Mouse (Mus musculus) neural tube, embryonic 13.5 days (tissue): ENCODE measurements around the gene Cilp. TPM values are rescaled to one million over a fixed set of nuclear protein-coding genes. Genes with fewer than 3 reads are reported as not detected.

Experiments
- ATAC-seq: fragments of 200-750 bp; cut with Nextera tagmentation; 2 replicates; pipeline ENCODE4 v1.8.0; 2017; ENCODE audit warnings: low read depth, mild to moderate bottlenecking, moderate TSS enrichment, moderate library complexity
- H3K27ac ChIP-seq: fragments of 300-500 bp; sonication (generic); replicated peaks from 2 replicates; pipeline ENCODE4 v1.5.1; 2015; ENCODE audit warnings: moderate library complexity, mild to moderate bottlenecking, inconsistent platforms
- H3K27me3 ChIP-seq: fragments of 300-500 bp; sonication (generic); 2 replicates; pipeline ENCODE4 v1.6.1; 2015; ENCODE audit warnings: mild to moderate bottlenecking, inconsistent platforms
- H3K36me3 ChIP-seq: fragments of 300-500 bp; sonication (generic); 2 replicates; pipeline ENCODE4 v1.6.1; 2015; ENCODE audit warnings: mild to moderate bottlenecking, inconsistent platforms
- H3K4me1 ChIP-seq: fragments of 300-500 bp; sonication (generic); replicated peaks from 2 replicates; pipeline ENCODE4 v1.6.1; 2015; ENCODE audit warnings: inconsistent platforms
- H3K4me2 ChIP-seq: fragments of 300-500 bp; sonication (generic); 2 replicates; pipeline ENCODE4 v1.6.1; 2015; ENCODE audit warnings: inconsistent platforms, mild to moderate bottlenecking, moderate library complexity
- H3K4me3 ChIP-seq: fragments of 300-500 bp; sonication (generic); 2 replicates; pipeline ENCODE4 v1.5.1; 2015; ENCODE audit warnings: mild to moderate bottlenecking, inconsistent platforms
- H3K9ac ChIP-seq: fragments of 300-500 bp; sonication (generic); 2 replicates; pipeline ENCODE4 v1.6.1; 2015; ENCODE audit warnings: moderate library complexity, mild to moderate bottlenecking, inconsistent platforms
- H3K9me3 ChIP-seq: fragments of 300-500 bp; sonication (generic); 2 replicates; pipeline ENCODE4 v1.6.1; 2016; ENCODE audit warnings: inconsistent platforms
- WGBS: fragments of 180-500 bp; shearing (Covaris S2); methylation state at CpG from one replicate; pipeline ENCODE4 v1.1.7; 2015; 5-methylcytosine and 5-hydroxymethylcytosine counted together
- polyA plus RNA-seq: library from polyadenylated mRNA; unstranded; fragments of >200 nt; fragmentation: Nextera tagmentation; extraction: Ambion mirVana; gene quantifications from 2 replicates; pipeline ENCODE4 v1.2.1, GENCODE M21; 2015

Gene Cilp
- polyA plus RNA-seq, 1 experiment from 2014 or later, result 0.53 TPM

DNA sequence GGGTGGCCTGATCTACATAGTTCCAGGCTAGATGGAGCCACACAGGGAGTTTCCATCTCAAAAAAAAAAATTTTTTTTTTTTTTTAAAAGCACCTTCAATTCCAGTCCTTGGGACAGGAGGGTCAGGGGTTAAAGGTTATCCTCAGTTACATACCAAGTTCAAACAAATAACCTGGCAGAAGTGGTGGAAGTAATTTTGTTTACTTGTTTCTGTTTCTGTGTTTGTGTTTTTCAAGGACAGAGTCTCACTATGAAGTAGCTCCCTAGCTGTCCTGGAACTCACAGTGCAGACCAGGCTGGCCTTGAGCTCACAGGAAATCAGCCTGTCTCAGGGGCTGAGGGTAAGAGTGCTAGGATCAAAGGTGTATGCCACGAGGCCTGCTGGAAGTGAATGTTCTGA lies 29.4 kb upstream of the Cilp start:
- H3K4me2 ChIP-seq, result no peak overlapping the region
- H3K4me1 ChIP-seq, result peaks cover 35% of the 10 kb centered on the region
- WGBS, result 38% methylated on average over 1 of the region's 1 CpGs
- H3K27ac ChIP-seq, result no peak overlapping the region
- H3K9me3 ChIP-seq, result no peaks in the 10 kb centered on the region
- H3K27me3 ChIP-seq, result no peaks in the 10 kb centered on the region
- no peak for ATAC-seq
- no peak overlapping the region for H3K9ac ChIP-seq
- H3K36me3 ChIP-seq, result 0 out of 2 replicates have a peak, but pooled peaks cover 9% of the 10 kb centered on the region
- H3K4me3 ChIP-seq, result no peak overlapping the region

DNA sequence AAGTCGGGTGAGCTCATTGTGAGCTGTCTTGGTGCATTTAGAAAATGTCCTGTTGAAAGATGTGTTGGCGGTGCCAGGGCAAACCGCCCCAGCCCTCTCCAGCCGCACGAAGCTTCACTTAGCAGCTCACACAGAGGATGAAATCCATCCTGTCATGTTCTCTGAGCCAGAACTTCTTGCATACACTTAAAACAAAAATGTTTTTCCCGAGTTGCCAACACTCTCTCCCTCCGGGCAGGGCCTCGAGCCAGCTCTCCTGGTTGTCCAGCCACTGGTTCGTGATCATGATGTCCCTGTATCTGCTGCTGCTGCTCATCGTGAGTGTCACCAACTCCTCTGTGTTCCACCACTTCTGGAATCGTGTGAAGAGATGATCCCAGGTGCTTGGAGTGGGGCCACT lies 27.4 kb upstream of the Cilp start:
- Histone ChIP-seq H3K27ac (peak overlapping the region; percentile 64; the same call in 1 of the 2 replicates), H3K4me2 (no peak overlapping the region), H3K27me3 (no peaks in the 10 kb centered on the region), H3K9ac (no peak overlapping the region), H3K4me1 (peaks cover 24% of the 10 kb centered on the region), H3K36me3 (0 out of 2 replicates have a peak, but pooled peaks cover 9% of the 10 kb centered on the region), H3K4me3 (no peak overlapping the region), H3K9me3 (no peaks in the 10 kb centered on the region)
- ATAC-seq, result no peak
- 73% methylated on average over 11 of the region's 11 CpGs for WGBS

DNA sequence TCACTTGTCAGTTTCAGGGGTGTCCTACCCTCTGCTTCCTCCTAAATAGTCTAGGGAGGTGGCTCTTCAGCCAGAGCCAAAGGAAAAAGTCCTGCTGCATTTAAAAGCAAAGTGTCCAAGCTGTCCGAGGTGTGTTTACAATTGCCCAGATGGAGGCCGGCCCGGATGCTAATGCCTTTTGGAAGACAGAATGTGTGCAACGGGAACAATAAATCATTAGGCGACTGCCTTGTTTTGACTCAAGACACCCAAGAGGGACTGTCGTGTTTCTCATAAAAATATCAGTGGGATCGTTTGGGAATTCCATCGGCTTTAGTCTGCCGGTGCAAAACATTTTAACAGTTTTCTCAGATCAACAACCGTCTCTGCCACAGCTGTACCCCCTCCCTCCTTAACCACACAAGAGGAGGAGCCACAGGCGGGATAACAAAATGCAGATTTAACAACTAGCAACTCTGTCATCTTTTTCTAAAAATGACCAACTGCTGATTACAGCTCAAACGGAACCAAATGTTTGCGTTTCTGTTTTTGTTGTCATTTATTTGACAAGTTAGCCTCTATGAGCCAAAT lies 26.7 kb upstream of the Cilp start:
- H3K9me3 ChIP-seq, result no peaks in the 10 kb centered on the region
- peak overlapping the region; percentile 64 for H3K27ac ChIP-seq
- no peak overlapping the region for H3K9ac ChIP-seq
- 0 out of 2 replicates have a peak, but pooled peaks cover 9% of the 10 kb centered on the region for H3K36me3 ChIP-seq
- H3K27me3 ChIP-seq, result no peaks in the 10 kb centered on the region
- peaks cover 31% of the 10 kb centered on the region for H3K4me1 ChIP-seq
- no peak overlapping the region for H3K4me2 ChIP-seq
- 25% methylated on average over 13 of the region's 13 CpGs for WGBS
- ATAC-seq, result no peak
- no peak overlapping the region for H3K4me3 ChIP-seq

DNA sequence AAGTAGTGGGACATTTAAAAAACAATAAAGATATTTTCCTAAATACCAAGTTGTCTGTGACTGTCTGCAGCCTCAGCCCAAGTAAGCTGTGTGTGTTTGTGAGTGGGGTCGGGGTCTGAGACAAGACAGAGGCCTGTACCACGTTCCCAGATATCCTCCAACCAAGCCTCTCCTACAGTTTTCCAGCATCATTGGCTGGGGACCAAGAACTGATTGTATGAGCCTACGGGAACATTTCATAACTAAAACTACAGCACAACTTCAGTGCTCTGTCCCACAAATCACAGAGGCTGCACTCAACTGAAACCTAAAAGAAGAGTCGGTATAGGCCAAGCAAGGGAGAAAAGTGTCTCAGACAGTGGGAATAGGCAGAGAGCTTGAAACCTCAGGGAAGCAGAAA lies 25.8 kb upstream of the Cilp start:
- Histone ChIP-seq H3K9ac (no peak overlapping the region), H3K27me3 (no peaks in the 10 kb centered on the region), H3K27ac (0 out of 2 replicates have a peak overlapping the region, but pooled peaks have one; percentile 18), H3K36me3 (0 out of 2 replicates have a peak, but pooled peaks cover 5% of the 10 kb centered on the region), H3K9me3 (no peaks in the 10 kb centered on the region), H3K4me1 (peaks cover 40% of the 10 kb centered on the region), H3K4me3 (no peak overlapping the region), H3K4me2 (no peak overlapping the region)
- ATAC-seq, result no peak
- WGBS, result 89% methylated on average over 4 of the region's 4 CpGs

DNA sequence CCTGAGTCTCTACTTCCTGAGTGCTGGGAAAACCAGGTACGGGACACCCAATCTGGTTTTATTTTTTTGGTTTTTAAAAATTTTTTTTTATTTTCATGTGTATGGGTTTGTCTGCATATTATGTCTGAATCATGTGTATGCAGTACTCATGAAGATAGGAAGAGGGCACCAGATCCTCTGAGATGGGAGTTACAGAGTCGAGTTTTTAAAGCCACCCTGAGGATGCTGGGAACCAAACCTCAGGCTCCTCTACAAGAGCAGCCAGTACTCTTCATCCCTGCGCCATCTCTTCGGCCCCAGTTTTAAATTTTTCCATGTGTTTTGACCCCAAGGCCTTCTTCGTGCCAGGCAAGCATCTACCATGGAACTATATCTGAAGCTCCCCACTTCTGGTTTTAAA lies 25.2 kb upstream of the Cilp start:
- H3K4me3 ChIP-seq, result no peak overlapping the region
- ATAC-seq, result no peak
- H3K27ac ChIP-seq, result no peak overlapping the region
- H3K9ac ChIP-seq, result no peak overlapping the region
- H3K36me3 ChIP-seq, result 0 out of 2 replicates have a peak, but pooled peaks cover 5% of the 10 kb centered on the region
- peaks cover 43% of the 10 kb centered on the region for H3K4me1 ChIP-seq
- H3K27me3 ChIP-seq, result no peaks in the 10 kb centered on the region
- WGBS, result 94% methylated on average over 5 of the region's 5 CpGs
- H3K9me3 ChIP-seq, result no peaks in the 10 kb centered on the region
- no peak overlapping the region for H3K4me2 ChIP-seq

DNA sequence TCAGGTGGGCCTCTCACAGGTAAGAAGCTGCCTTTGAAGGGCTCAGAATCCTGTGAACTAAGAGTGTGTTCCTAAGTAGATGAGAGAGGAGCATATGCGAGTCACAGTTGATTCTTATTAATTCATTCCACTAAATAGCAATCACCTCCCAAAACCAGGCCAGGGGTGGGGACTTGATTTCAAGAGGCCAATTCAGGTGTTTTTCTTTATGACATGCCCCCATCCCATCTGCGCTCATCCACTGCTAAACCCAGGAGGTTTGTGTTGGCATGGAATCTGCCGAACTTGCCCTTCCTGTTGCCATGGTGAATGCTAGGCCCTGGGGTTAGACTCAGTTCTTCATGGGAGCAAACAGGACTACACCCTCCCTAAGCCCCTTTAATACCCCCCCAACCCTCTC lies 24.4 kb upstream of the Cilp start:
- Histone ChIP-seq H3K27me3 (no peaks in the 10 kb centered on the region), H3K4me3 (no peak overlapping the region), H3K36me3 (0 out of 2 replicates have a peak, but pooled peaks cover 5% of the 10 kb centered on the region), H3K9me3 (no peaks in the 10 kb centered on the region), H3K27ac (no peak overlapping the region), H3K4me2 (no peak overlapping the region), H3K9ac (no peak overlapping the region), H3K4me1 (peaks cover 43% of the 10 kb centered on the region)
- 69% methylated on average over 3 of the region's 3 CpGs for WGBS
- no peak for ATAC-seq

DNA sequence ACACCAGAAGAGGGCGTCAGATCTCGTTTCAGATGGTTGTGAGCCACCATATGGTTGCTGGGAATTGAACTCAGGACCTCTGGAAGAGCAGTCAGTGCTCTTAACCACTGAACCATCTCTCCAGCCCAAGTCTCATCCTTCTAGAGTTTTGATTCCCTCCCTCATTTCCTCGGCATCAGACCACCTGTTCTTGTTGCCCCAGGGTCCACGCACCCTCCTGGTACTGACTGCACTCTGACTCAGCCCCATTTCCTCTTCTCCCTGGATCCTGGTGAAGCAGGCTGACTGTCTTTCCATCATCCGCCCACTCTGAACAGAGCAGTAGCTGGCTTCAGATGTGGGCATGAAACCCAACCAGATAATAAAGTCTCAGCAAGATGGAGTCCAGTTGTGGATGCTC lies 23.0 kb upstream of the Cilp start:
- no peaks in the 10 kb centered on the region for H3K27me3 ChIP-seq
- H3K36me3 ChIP-seq, result no peaks in the 10 kb centered on the region
- peaks cover 43% of the 10 kb centered on the region for H3K4me1 ChIP-seq
- H3K4me3 ChIP-seq, result no peak overlapping the region
- no peak overlapping the region for H3K27ac ChIP-seq
- H3K9me3 ChIP-seq, result no peaks in the 10 kb centered on the region
- no peak for ATAC-seq
- WGBS, result 75% methylated on average over 5 of the region's 5 CpGs
- no peak overlapping the region for H3K9ac ChIP-seq
- H3K4me2 ChIP-seq, result no peak overlapping the region

DNA sequence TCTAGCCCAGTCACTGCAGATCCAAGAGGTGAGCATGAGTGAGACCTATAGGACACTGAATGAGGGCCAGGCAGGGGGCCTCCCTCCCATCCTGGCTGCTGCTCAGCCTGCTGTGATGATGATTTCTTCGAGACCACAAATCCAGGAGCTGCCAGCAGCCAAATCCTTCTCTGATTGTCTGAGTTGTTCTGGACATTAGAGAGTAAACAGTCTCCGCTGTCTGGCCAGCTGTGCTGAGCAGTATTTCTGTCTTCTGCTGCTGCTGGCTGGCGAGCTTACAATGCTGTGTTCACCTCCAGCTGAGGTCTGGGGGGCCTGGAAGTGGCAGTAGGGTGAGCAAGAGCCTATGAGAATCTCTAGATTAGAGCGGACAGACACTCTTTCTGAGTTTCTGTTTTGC lies 21.7 kb upstream of the Cilp start:
- H3K4me3 ChIP-seq, result no peak overlapping the region
- peak overlapping the region; percentile 18; the same call in 1 of the 2 replicates for H3K27ac ChIP-seq
- H3K27me3 ChIP-seq, result no peaks in the 10 kb centered on the region
- H3K4me2 ChIP-seq, result no peak overlapping the region
- ATAC-seq, result no peak
- no peaks in the 10 kb centered on the region for H3K9me3 ChIP-seq
- no peaks in the 10 kb centered on the region for H3K36me3 ChIP-seq
- H3K9ac ChIP-seq, result 0 out of 2 replicates have a peak overlapping the region, but pooled peaks have one; percentile 26
- 43% methylated on average over 4 of the region's 4 CpGs for WGBS
- peaks cover 36% of the 10 kb centered on the region for H3K4me1 ChIP-seq

DNA sequence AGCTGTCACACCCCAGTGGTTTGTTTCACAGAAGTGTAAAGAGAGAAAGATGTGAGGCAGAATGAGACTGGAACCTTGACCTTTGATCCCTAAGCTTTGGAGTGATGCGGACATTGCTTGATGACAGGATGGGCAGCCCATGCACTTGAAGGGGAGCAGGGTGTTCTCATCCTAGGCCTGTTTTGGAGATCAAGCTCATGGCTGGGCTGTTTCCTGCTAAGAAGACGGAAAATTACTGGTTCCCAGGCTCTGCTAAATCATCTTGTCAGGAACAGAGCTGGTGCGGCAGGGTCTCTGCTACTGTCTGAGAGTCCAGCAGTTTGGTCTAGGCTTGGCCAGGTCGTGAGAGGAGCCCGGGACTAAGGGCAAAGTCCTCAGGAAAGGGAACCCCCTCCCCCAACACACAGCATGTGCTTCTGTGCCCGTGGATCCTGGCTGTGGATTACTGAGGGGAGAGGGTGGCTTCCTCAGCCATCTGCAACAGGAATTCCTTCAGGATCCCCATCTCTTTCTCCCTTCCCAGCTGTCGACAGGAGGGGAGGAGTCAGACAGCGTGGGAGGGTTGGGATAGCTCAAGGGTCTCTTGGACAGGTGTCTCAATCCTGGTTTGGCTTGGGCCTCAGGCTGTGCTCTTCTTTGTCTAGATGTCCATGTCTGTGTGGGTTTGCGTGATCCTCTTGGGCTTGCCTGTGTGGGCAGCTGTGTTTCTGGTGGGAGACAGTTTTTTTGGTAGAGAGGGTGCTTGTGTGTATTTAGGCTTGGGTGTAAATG lies 20.8 kb upstream of the Cilp start:
- H3K27ac ChIP-seq, result 0 out of 2 replicates have a peak overlapping the region, but pooled peaks have one; percentile 9
- H3K9ac ChIP-seq, result 0 out of 2 replicates have a peak overlapping the region, but pooled peaks have one; percentile 8
- no peaks in the 10 kb centered on the region for H3K36me3 ChIP-seq
- ATAC-seq, result no peak
- H3K4me1 ChIP-seq, result peaks cover 27% of the 10 kb centered on the region
- H3K27me3 ChIP-seq, result no peaks in the 10 kb centered on the region
- H3K4me3 ChIP-seq, result no peak overlapping the region
- no peak overlapping the region for H3K4me2 ChIP-seq
- WGBS, result 52% methylated on average over 9 of the region's 9 CpGs
- H3K9me3 ChIP-seq, result no peaks in the 10 kb centered on the region

DNA sequence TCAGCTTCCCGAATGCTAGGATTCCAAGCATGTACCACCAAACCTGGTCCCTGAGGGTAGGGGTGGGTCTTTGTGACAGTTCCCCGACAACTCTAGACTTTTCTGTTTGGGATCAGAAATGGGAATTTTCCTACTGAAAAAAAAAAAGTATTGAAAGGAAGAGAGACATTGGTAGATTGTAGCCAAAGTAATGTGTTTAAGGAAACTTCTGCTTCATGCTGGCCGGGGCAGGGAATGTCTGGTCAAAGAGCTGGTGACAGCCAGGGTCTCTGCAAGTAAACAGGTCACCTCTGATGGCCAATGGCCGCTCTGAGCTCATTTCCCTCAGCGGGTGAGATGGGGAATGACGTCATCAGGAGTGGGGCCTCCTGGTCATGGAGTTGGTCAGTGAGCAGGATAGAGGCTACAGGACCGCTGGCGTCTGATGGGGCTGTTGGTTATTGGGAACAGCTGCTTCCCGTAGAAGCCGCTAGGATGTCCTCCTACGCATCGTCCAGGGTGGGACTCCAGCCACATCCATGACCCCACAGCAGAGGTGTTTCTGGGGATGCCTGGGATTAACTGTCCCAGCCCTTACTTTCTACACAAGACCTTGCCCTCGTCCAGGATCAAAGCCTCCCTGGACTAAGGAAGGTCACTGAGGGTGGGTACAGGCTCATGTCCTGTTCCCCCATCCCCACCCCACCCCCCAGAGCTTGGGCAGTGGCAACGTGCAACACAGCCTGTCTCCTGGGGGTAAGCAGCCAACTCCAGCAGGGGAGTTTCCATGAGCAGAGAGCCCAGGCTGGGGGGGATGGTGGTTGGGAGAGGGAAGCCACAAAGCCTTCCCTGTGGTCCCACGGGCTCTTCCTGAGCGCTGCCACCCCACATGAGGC lies 17.2 kb upstream of the Cilp start:
- no peak overlapping the region for H3K4me2 ChIP-seq
- WGBS, result 78% methylated on average over 16 of the region's 16 CpGs
- H3K4me3 ChIP-seq, result no peak overlapping the region
- H3K9ac ChIP-seq, result no peak overlapping the region
- ATAC-seq, result no peak
- H3K36me3 ChIP-seq, result no peaks in the 10 kb centered on the region
- no peaks in the 10 kb centered on the region for H3K9me3 ChIP-seq
- no peak overlapping the region for H3K27ac ChIP-seq
- no peaks in the 10 kb centered on the region for H3K27me3 ChIP-seq
- peaks cover 20% of the 10 kb centered on the region for H3K4me1 ChIP-seq

DNA sequence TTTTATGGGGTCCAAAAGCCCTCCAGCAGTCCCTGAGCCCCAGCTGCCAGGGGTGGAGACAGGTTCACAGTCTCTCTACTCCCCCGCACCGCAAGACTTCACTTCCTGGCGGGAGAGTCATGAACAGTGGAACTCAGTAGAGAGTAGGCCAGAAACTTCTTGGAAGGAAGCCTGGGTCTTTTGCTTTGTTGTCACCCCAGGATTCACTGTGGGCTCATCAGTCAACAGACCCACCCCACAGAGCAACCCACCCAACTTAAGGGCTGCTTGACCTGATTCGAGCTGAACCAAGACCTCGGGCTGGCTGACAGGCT lies 16.6 kb upstream of the Cilp start:
- 84% methylated on average over 5 of the region's 5 CpGs for WGBS
- H3K27ac ChIP-seq, result no peak overlapping the region
- no peaks in the 10 kb centered on the region for H3K9me3 ChIP-seq
- H3K27me3 ChIP-seq, result no peaks in the 10 kb centered on the region
- no peak overlapping the region for H3K4me3 ChIP-seq
- no peak overlapping the region for H3K4me2 ChIP-seq
- H3K4me1 ChIP-seq, result peaks cover 14% of the 10 kb centered on the region
- no peak overlapping the region for H3K9ac ChIP-seq
- no peaks in the 10 kb centered on the region for H3K36me3 ChIP-seq
- no peak for ATAC-seq

DNA sequence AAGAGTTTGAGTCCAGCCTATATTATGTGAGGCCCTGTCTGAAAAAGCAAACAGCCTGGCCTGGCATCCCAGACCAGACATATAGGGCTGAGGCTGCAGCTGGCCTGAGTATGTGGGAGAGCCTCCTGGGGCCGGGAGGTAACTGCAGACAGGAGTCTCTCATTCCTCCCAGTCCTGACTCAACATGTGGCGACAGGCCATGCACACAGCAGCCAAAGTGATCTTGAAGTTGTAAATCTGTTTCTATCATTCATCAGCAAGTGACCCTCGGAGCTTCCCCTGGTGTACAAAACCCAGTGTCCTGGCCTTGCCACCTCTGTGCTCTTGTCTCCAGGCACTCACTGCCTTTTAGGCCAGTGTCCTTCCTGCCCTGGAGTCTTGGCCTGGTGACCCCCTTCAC lies 13.0 kb upstream of the Cilp start:
- ATAC-seq, result no peak
- H3K9ac ChIP-seq, result no peak overlapping the region
- WGBS, result 63% methylated on average over 3 of the region's 3 CpGs

More for the DNA sequence above, 13.0 kb upstream of the Cilp start:
- Histone ChIP-seq H3K9me3 (no peaks in the 10 kb centered on the region), H3K4me2 (no peak overlapping the region), H3K36me3 (no peaks in the 10 kb centered on the region), H3K4me3 (no peak overlapping the region), H3K27me3 (no peaks in the 10 kb centered on the region), H3K27ac (no peak overlapping the region), H3K4me1 (peaks cover 3% of the 10 kb centered on the region; the same call in 1 of the 2 replicates)
